Mouse (Mus musculus): ENCODE measurements around the gene Cep68. TPM values are rescaled to one million over a fixed set of nuclear protein-coding genes. Genes with fewer than 3 reads are reported as not detected.

Cep68 gene
- total RNA-seq (2015; ENCODE audit: low replicate concordance) = 5.8 and 5.9 TPM in 2 replicates
- total RNA-seq (2017; ENCODE audit: low replicate concordance) = 4.3 and 6.9 TPM in 2 replicates

DNA sequence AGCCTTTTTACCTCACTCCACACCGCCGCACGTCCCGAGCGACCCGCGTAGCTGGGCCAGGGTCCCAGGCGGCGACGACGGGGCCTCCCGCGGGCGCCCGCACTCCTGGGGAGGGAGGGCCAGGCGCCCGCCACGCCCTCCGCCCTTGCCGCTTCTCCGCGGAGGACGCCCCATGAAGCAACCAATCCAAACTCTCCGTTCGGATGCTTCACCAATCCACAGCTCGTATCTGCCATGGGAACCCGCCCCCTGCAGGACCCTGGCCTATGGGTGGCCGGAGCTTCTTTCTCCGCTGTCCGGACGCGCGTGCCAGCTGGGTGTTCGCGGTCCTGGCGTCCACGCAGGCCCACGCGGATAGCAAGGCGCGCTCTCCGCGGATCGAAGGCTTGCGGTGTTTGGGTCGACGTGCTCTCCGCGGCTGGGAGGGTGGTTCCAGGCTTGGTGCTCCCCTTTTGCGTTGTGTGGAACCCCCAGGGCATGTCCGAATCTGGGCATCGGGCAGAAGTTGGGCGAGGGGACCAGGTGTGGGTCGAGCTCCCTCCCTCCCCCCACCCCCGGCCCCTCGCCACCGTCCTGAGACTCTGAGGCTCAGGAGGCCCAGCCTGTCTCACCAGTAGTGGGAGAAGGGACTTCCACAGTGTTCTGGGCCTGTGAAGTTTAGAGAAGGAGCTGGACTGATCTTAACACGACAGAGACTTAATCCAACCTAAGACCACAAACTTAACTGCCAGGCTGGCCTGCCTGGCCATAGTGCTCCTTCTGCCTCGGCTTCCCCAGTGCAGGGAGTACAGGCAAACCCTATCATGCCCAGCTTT, at the start of gene Cep68:
Cep68 (minus strand) TSS at position 134 of the 815 bp plus-strand sequence.
- ATAC-seq (replicated peaks; ENCODE audit: low FRiP score, poor library complexity, severe bottlenecking) = peak; percentile 99

- no peak for ATAC-seq (replicated peaks; ENCODE audit: low FRiP score, poor library complexity, severe bottlenecking)
Observed at GRCm38 (mm10) chr11:20284463-20284862, 35.2 kb upstream of the Cep68 start.

DNA sequence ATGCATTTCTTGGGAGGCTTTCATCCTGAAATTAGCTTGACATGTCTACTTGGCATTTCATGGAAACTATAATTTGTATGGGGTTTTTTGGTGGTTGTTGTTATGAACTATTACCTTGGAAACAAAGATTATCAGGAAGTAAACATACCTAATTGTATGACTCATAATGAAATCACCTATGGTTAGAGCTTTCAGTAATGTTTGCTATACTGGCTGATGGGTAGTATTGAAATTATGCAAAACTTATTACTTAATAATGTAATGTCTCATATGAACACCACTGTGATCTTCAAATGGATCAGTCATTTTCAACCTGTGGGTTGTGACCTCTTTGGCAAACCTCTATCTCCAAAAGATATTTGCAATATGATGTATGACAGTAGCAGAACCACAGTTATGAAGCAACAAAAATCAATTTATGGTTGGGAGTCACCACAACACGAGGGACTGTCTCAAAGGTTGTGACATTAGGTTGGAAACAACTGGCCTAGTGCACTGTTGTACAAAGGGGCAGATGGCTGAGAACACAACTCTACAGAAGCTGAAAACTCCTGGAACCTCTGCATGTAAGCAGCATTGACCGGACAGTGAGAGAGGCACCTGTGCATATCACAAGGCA, 33.5 kb upstream of the Cep68 start:
- ATAC-seq (replicated peaks; ENCODE audit: low FRiP score, poor library complexity, severe bottlenecking) = no peak

DNA sequence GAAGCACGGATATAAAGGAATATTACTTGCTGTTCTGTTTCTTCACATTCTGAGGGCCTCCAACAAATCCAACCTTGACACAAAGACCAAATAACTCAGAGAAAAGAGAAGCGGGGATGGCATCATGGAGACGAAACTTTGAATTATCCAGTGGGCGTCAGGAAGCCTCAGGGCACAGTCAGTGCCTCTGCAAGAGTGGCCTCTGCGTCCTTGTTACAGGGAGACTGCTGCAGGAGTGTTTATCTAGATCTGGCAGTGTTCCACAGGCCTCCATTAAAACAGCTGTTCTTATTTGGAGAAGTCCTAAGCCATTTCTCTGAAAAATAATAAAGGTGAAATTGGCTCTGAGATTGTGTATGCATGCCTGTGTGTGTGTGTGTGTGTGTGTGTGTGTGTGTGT, 31.8 kb upstream of the Cep68 start:
- ATAC-seq (replicated peaks; ENCODE audit: low FRiP score, poor library complexity, severe bottlenecking) = no peak

DNA sequence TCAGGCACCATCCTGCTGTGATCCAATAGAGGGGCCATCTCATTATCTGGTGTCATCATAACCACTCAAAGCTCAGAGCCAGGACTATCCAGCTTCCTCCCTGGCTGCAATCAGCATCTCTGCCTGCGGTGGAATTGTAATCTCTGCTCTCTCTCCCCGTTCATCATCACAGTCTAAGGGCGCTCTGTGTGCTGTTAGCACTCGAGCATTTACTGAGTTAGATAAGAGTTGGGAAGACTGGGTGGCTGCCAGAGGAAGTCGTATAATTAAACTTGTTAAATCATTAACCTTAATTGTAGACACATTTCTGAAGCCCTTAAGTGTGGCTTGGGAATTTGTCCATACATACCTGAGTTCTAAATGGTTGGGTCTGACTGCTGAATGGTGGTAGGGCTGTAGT, 29.5 kb upstream of the Cep68 start:
- ATAC-seq (replicated peaks; ENCODE audit: low FRiP score, poor library complexity, severe bottlenecking) = no peak

- ATAC-seq (replicated peaks; ENCODE audit: low FRiP score, poor library complexity, severe bottlenecking) = no peak
Observed at GRCm38 (mm10) chr11:20277106-20277505, 27.9 kb upstream of the Cep68 start.

GRCm38 (mm10) chr11:20275974-20276373, 26.7 kb upstream of the Cep68 start:
- no peak for ATAC-seq (replicated peaks; ENCODE audit: low FRiP score, poor library complexity, severe bottlenecking)

DNA sequence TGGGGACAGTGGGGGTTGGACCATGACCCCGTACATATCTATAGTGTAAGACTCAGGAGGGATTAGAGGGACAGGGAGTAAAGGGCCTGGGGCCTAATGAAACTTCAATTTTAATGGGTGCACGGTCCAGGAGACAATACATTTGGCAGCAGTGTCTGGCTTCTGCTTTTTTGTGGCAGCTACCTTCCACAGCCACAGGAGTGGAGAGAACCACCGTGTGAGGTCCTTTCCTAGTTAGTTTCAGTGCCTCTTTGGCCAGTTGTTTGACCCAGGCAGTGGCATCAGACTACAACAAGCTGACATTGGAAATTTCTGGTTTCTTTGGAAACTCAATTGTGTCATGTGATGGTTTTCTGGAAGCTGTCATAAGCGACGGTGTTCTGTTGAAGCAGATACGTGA, 20.7 kb upstream of the Cep68 start:
- ATAC-seq (replicated peaks; ENCODE audit: low FRiP score, poor library complexity, severe bottlenecking) = no peak

DNA sequence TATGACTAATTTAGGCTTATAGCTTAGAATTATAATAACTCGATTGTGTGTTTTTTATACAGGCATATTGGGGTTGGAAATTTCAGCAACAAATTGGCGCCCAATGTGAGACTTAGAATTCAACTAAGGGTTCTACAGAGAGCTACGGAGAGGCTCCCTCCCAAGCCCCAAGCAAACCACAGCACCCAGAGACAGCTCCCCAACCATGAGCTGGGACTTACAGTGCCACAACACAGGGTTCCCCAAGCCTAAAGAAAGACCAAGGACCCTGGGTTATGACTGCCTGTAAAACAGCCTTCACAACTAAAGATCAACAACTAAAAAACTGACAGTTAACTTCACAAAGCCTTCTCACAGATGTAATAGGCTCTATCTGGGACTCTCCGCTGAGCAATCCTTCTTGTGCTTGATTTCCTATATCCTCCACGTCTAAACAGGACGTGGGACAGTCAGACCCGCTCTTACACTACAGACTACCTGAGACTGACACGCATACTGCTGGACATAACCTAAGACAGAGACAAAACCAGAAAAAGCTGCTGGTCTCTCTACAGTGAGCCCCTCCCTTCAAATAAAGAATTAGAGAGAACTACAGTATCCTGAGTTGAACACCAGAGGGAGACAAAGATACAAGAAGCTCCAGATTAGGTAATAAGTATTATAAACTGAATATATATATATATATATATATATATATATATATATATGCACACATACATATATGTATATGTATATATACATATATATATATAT, 13.6 kb upstream of the Cep68 start:
- peak; percentile 72 for ATAC-seq (replicated peaks; ENCODE audit: low FRiP score, poor library complexity, severe bottlenecking)

GRCm38 (mm10) chr11:20254791-20255190, 5.6 kb upstream of the Cep68 start:
- no peak for ATAC-seq (replicated peaks; ENCODE audit: low FRiP score, poor library complexity, severe bottlenecking)

DNA sequence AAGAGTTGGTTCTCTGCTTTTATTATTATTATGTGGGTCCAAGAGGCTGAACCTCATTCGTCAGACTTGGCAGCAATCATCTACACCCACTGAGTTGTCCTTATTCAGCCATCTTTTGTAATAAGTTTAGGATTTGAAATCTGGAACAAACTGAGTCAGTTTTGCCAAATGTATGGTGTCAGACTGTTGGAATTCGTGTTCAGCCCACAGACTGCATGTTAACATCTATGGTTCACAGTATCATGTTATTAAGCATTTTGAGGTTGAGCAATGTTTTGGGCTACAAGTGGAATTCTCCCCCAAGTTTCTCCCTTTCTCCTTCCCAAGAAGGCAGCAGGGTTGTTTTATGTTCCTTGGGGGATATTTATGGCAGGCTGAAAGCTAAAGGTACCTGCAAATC, 3.9 kb upstream of the Cep68 start:
- ATAC-seq (replicated peaks; ENCODE audit: low FRiP score, poor library complexity, severe bottlenecking) = no peak

DNA sequence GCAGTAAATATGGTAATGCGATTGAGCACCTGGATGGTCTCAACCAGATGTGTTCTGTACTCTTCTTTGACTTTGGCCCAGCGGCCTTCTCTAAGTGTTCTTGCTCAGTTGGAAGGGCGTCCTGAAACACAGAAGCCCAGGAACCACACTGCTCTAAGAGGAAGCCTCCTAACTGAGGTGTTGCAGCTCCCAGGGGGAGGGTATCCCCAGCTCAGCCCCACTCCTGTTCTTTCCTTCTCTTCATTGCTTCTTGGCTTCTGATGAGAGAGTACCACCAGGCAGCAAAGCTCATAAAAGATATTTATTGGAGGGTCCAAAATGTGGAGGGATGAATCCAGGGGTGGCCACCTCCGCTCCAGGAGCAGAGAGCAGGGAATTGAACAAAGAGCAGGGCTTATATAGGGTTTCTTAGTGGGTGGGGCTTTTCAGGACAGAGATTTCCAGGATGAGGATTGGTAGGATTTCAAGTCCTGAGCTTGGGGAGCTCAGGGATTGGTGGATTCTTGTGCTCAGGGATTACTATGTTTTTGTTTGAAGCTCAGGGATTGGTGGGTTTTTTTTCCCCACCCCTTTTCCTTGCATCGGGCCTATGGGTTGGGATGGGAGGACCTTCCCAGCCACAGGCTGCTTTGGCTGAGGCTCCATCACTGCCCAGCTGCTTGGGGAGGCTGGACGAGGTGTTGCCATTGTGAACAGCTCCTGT, 1.4 kb upstream of the Cep68 start:
- no peak for ATAC-seq (replicated peaks; ENCODE audit: low FRiP score, poor library complexity, severe bottlenecking)

- ATAC-seq (replicated peaks; ENCODE audit: low FRiP score, poor library complexity, severe bottlenecking) = no peak
Observed at GRCm38 (mm10) chr11:20248840-20249239, 389 bp downstream of the Cep68 start.

- no peak for ATAC-seq (replicated peaks; ENCODE audit: low FRiP score, poor library complexity, severe bottlenecking)
Observed at GRCm38 (mm10) chr11:20248277-20248676, 952 bp downstream of the Cep68 start.

- ATAC-seq (replicated peaks; ENCODE audit: low FRiP score, poor library complexity, severe bottlenecking) = no peak
Observed at GRCm38 (mm10) chr11:20247146-20247855, 1.9 kb downstream of the Cep68 start.

- no peak for ATAC-seq (replicated peaks; ENCODE audit: low FRiP score, poor library complexity, severe bottlenecking)
Observed at GRCm38 (mm10) chr11:20246616-20247015, 2.6 kb downstream of the Cep68 start.

DNA sequence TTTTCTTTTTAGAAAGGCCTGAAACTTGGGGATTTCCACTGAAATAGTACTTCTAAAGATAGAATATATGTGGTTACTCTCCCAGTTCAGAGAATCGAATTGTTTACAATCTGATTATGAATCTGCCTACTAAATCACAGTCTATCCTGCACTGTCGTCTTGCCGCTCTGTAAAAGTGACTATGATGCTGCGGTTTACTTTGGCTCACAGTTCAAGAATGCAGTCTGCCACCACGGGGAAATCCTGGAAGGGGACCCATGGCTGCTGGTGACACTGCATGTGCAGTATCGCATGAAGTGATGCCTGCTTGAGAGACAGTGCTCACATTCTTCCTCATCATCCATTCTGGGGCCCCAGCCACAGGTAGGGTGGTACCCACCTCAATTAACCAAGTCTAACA, 3.9 kb downstream of the Cep68 start:
- ATAC-seq (replicated peaks; ENCODE audit: low FRiP score, poor library complexity, severe bottlenecking) = no peak

DNA sequence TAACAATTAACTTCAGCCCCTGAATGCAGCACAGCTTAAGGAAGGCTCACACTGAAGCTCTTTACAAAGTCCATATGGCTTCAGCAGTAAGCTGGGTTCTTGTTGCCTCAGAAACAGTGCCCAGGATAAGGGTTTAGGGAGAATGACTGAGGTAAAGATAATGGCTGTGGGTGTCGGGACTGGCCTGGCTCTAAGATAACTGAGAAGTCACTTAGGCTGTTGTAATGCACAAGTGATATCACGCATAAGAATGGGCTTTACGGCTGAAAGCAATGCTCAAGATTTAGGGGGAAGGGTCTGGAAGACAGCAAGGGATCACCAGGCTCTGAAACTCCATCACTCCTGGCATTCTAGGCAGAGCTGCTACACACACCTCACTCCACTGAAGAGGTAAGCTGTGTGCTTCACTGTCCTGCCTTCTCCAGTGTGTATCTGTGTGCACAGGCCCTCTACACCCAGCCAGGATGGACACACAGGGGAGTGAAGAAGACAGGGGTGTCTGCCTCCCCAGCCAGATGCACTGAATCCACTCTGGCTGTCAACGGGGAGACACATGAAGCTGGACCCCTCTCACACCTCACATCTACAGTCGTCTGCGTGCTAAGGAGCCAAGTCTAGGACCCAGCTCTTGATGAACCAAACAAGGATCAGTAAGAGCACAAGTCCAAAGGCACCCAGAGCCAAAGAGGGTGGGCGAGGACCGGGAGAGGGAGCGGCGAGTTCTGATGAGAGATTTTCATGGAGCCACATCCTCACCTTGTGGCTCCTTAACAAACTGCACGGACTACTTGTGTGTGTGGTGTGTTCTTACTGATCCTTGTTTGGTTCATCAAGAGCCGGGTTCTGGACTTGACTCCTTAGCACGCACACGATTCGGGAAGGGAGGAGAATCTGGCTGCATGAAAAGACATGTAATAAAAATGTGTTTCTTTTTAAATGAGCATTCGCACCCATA, 4.6 kb downstream of the Cep68 start:
- no peak for ATAC-seq (replicated peaks; ENCODE audit: low FRiP score, poor library complexity, severe bottlenecking)
